Mouse (Mus musculus): Measurements from ENCODE around the gene Tmem158. TPM values are rescaled to one million over a fixed set of nuclear protein-coding genes. Genes with fewer than 3 reads are reported as not detected.

Gene Tmem158
- total RNA-seq, 2 experiments from 2014 or later = 59.1 to 64.8 TPM

GRCm38 (mm10) chr9:123258796-123259195 is 1.8 kb downstream of the Tmem158 start:
- intact Hi-C loops (cut with DNase I) = loop anchor here (1.0 to 5.0 kb wide), 3 partner anchors 109 to 269 kb away; partner anchors contain the start of genes Lars2 and Sacm1l
- DNase-seq (ENCODE audit: low spot score in 2 of 2) = peak in 1 of 2 experiments; percentile 27

DNA sequence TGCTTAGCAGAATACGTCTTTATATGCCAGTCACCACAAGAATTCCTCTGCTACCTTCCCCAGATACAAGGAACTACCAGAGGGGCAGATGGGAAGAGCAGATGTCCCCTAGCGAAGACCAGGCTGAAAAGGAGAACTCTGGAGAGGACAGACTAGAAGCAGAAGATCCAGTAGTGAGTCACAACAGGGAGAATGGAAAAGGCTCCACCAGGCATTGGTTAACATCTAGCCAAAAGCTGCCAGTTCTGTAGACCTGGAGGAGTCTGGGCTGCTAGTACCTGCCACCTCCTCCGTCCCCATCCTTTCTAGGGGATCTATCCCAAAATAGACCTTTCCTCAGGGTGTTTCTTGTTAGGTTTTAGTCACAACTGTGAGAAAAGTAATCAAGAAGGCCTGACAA is 4.8 kb downstream of the Tmem158 start:
- DNase-seq (ENCODE audit: low spot score in 2 of 2) = peak in 1 of 2 experiments; percentile 36

DNA sequence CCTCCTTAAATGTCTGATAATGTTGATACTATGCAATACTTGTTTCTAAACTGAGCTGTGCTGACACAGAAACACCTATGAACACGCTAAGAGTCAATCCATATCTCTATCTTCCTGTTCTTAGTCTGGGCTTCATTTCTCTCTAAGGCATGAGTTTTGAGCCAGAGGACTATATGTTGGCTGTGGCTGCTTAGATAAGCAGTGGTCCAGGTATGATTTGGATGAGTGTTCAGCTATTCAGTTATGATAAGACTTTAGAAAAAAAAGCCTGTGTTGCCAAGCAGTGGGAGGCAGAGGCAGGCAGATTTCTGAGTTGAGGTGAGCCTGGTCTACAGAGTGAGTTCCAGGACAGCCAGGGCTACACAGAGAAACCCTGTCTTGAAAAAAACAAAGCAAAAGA is 12.6 kb downstream of the Tmem158 start:
- no peak for DNase-seq (ENCODE audit: low spot score in 2 of 2)
- intact Hi-C loops (cut with DNase I) = no loop called here

More for the DNA sequence above, 4.8 kb downstream of the Tmem158 start:
- intact Hi-C loops (cut with DNase I) = loop anchor here (5.0 kb wide), 2 partner anchors 112 to 272 kb away; partner anchors contain the start of genes Lars2 and Sacm1l

- intact Hi-C loops (cut with DNase I) = no loop called here
- DNase-seq (ENCODE audit: low spot score in 2 of 2) = no peak
Observed at GRCm38 (mm10) chr9:123245146-123245545, 15.4 kb downstream of the Tmem158 start.

GRCm38 (mm10) chr9:123243988-123244387 is 16.6 kb downstream of the Tmem158 start:
- DNase-seq (ENCODE audit: low spot score in 2 of 2) = peak; percentile 45 to 63
- intact Hi-C loops (cut with DNase I) = no loop called here

DNA sequence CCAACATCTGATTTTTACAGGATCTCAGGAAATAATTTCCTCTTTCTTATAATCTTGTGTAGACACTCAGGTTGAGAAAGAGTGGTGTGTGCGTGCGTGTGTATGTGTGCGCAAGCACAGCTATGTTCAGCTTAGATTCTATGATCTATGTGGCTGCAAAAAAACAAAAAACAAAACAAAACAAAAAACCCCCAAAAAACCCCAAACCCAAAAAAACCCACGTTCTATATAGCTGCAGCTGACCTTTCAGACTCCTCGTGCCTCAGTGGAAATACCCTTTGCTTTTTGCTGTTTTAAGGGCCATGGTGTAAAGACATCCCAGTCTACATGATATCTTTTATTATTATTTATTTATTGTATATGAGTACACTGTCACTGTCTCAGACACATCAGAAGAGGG is 19.4 kb downstream of the Tmem158 start:
- intact Hi-C loops (cut with DNase I) = no loop called here
- no peak for DNase-seq (ENCODE audit: low spot score in 2 of 2)

GRCm38 (mm10) chr9:123240751-123241150 is 19.8 kb downstream of the Tmem158 start:
- intact Hi-C loops (cut with DNase I) = no loop called here
- DNase-seq (ENCODE audit: low spot score in 2 of 2) = no peak

DNA sequence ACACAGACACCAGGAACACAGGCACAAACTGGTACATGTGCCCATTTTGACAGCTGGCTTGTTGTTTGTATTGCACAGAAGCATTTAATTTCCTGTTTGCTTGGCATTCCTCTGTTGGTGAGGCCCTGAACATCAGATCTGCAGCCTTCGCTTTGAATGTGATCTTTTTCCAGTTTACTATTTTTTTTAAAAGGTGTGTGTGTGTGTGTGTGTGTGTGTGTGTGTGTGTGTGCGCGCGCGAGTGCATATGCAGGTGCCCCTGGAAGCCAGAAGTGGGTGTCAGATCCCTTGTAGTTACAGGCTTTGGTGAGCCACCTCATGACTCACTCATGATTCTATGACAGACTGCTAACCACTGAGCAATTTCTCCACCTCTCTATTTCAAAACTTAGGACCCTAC is 20.3 kb downstream of the Tmem158 start:
- DNase-seq (ENCODE audit: low spot score in 2 of 2) = no peak
- intact Hi-C loops (cut with DNase I) = no loop called here

DNA sequence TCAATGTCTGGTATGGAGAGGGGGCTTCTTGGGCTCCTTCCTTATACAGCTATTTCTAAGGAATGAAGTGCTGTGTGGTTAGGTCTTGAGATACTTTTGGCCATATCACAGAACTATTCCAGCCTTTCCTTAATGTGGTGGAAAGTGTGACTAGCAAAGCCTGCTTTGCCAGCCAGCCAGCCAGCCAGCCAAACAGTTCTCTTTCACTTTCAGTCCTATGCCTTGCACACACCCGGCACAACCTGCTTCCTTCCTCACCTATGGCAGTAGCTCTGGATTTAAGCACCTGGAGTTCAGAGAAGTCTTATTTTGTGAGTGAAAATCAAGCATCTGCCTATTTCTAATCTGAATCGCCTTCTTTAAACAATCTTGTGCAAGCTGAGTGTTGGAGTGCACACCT is 20.9 kb downstream of the Tmem158 start:
- DNase-seq (ENCODE audit: low spot score in 2 of 2) = no peak
- intact Hi-C loops (cut with DNase I) = no loop called here

DNA sequence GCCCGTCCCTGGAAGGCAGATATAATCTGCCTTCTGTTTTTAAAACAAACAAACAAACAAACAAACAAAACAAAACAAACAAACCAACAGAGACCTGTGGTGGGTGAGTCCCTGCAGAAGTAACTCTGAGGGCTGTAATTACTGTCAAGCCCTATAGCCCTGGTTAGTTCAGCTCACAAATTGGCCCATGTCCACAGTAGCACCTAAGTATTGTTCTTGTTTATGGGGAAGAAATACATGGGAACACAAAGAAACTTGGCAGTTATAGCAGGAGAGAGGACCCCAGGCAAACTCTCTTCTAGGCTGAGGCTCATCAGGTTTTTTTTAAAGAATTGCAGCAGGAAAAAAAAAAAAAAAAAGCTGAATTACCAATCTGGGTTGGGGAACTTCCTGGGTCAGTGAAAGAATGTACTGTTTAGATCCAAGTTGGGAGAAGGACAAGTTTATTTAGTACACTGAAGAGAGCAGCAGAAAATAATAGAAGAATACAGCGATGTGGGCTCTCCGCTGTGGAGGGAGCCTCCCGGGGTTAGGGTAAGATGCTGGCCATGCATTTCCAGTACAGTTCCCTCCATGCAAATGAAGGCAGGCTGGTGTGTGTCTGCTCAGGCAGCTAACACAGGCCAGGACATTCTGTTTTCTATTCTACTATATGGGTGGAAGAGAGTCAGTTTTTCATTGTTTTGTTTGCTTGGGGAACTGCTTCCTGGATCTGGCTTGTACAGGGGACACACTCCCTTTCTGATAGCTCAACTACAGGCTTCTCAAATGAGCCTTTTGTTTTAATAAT is 22.1 kb downstream of the Tmem158 start:
- intact Hi-C loops (cut with DNase I) = no loop called here
- DNase-seq (ENCODE audit: low spot score in 2 of 2) = no peak

- intact Hi-C loops (cut with DNase I) = no loop called here
- DNase-seq (ENCODE audit: low spot score in 2 of 2) = no peak
Observed at GRCm38 (mm10) chr9:123237739-123238138, 22.8 kb downstream of the Tmem158 start.

GRCm38 (mm10) chr9:123235621-123236020 is 24.9 kb downstream of the Tmem158 start:
- intact Hi-C loops (cut with DNase I) = no loop called here
- no peak for DNase-seq (ENCODE audit: low spot score in 2 of 2)

- DNase-seq (ENCODE audit: low spot score in 2 of 2) = no peak
- intact Hi-C loops (cut with DNase I) = no loop called here
Observed at GRCm38 (mm10) chr9:123229826-123230225, 30.7 kb downstream of the Tmem158 start.

- DNase-seq (ENCODE audit: low spot score in 2 of 2) = no peak
- intact Hi-C loops (cut with DNase I) = no loop called here
Observed at GRCm38 (mm10) chr9:123228671-123229070, 31.9 kb downstream of the Tmem158 start.

- intact Hi-C loops (cut with DNase I) = no loop called here
Observed at GRCm38 (mm10) chr9:123227106-123227750, 33.3 kb downstream of the Tmem158 start.

GRCm38 (mm10) chr9:123224863-123225431 is 35.6 kb downstream of the Tmem158 start:
- intact Hi-C loops (cut with DNase I) = no loop called here

More at GRCm38 (mm10) chr9:123227106-123227750, 33.3 kb downstream of the Tmem158 start:
- no peak for DNase-seq (ENCODE audit: low spot score in 2 of 2)

GRCm38 (mm10) chr9:123219826-123220225 is 40.7 kb downstream of the Tmem158 start:
- peak; percentile 49 to 52 for DNase-seq (ENCODE audit: low spot score in 2 of 2)
- intact Hi-C loops (cut with DNase I) = no loop called here

More at GRCm38 (mm10) chr9:123224863-123225431, 35.6 kb downstream of the Tmem158 start:
- no peak for DNase-seq (ENCODE audit: low spot score in 2 of 2)

DNA sequence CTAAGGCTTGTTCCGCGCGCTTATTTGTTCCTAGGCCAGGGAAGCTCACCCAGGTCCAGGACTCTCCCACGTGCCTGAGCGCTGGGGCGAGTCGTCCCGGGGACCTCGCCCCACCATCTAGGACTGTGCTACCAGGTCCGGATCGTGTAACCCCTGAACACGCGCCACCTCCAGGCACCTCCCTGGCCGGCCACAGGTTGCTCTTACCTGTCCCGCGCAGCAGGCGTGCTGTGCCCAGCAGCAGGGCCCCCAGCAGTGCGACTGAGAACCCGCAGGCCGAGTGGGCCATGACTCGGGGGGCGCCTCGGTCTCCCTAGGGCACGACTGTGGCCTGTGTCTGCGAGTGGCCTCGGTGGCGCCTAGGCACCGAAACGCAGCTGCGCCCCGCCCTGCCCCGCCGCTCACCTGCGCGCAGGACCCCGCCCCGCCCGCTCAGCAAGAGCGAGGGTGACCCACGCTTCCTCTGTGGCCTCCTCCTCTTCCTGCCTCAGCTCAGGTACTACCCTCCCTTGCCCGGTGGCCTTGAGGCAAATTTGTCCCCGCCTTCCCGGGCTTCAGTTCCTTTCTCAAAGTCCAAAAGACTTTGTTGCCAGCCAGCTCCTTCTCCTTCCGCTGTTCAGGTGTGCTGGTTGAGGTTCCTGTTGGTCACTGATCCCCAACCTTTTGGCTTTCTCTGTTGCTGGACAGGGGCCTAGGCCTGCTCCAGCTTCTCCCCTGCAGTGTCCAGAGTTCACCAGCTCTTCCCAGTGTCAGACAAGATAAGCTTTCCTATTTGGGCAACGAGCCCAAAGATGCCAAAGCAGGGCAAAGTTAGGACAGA is 44.7 kb downstream of the Tmem158 start, which contains the start of gene Cdcp1:
Cdcp1 (minus strand) TSS at position 418 of the 820 bp plus-strand sequence.
- intact Hi-C loops (cut with DNase I) = no loop called here
- no peak for DNase-seq (ENCODE audit: low spot score in 2 of 2)

GRCm38 (mm10) chr9:123213371-123213770 is 47.2 kb downstream of the Tmem158 start:
- no peak for DNase-seq (ENCODE audit: low spot score in 2 of 2)

More at GRCm38 (mm10) chr9:123213371-123213770, 47.2 kb downstream of the Tmem158 start:
- intact Hi-C loops (cut with DNase I) = no loop called here
